Mouse (Mus musculus) left cerebral cortex, adult 8-10 months (tissue): ENCODE measurements around the gene Trcg1. TPM values are rescaled to one million over a fixed set of nuclear protein-coding genes. Genes with fewer than 3 reads are reported as not detected.

Source experiments
- DNase-seq, 2 experiments: peaks; one replicate each; pipeline ENCODE4 v3.0.0; 2022; ENCODE audit warnings: low spot score in 2 of 2
- total RNA-seq, 4 experiments: library from RNA; stranded (reverse); gene quantifications; 2 replicates each; pipeline ENCODE4 v1.2.4; 2022

Trcg1 gene
- total RNA-seq, 4 experiments from 2014 or later = not detected

DNA sequence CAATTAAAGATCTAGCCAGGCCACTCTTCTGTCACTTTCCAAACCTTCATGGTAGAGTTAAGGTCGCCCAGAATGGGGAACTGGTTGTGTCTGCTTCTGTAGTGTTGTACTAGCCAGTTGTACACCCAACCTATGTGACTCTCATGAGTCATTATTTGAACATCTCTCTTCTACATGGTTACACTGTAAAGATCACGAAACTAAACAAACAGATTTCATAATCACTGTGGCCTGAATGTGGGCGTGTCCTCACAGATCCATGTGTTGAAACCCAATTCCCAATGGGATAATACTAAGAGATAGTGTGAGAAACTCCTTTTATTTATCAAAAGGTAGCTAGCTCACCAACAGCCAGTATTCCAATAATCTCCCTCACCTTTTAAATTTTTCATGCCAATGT is 59.3 kb downstream of the Trcg1 start:
- DNase-seq = no peak

- no peak for DNase-seq
Observed at GRCm38 (mm10) chr9:57296277-57296676, 59.9 kb downstream of the Trcg1 start.

DNA sequence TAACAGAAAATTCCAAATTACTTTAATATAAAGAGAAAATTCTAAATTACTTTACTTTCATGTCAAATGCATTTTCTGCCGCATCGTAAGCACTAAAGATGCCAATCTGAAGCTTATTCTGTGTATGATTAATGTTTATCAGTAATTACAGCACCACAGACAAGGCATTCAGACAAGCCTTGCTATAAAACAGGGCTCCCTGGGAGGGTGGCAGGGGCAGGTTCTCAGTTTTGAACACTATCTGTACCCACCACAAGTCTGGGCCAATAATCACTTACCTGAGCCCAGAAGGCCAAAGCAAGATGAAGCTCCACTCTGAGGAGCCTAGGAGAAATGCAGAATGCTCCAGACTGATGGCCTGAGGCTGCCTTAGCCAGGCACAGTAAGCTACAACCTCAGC is 61.6 kb downstream of the Trcg1 start:
- DNase-seq = no peak

Other genes with a start within 250 kb of the Trcg1 start
- 10 to 100 TPM; 24.8 to 30.6 (median 25.6) TPM for gene Ptpn9, start 241.6 kb upstream of the Trcg1 start, total RNA-seq
- 10 to 100 TPM; 39.1 to 52.4 (median 45.5) TPM for gene Sin3a, start 164.5 kb upstream of the Trcg1 start, total RNA-seq
- gene Man2c1, start 105.9 kb upstream of the Trcg1 start, total RNA-seq = 100 to 1,000 TPM; 116 to 162 (median 135) TPM
- gene Neil1, start 88.3 kb upstream of the Trcg1 start, total RNA-seq = 10 to 100 TPM in 2 of 4 experiments, 1 to 10 TPM in 2; 7.9 to 11.9 (median 9.5) TPM
- gene Commd4, start 78.2 kb upstream of the Trcg1 start, total RNA-seq = 100 to 1,000 TPM in 1 of 4 experiments, 10 to 100 TPM in 3; 86.3 to 104 (median 93.7) TPM
- gene 1700017B05Rik, start 26.1 kb downstream of the Trcg1 start, total RNA-seq = 10 to 100 TPM; 20.6 to 28.5 (median 23.4) TPM
- 10 to 100 TPM; 17.4 to 20.5 (median 17.9) TPM for gene Ppcdc, start 203.6 kb downstream of the Trcg1 start, total RNA-seq
- gene Scamp5, start 231.5 kb downstream of the Trcg1 start, total RNA-seq = 100 to 1,000 TPM; 371 to 387 (median 384) TPM